Mouse (Mus musculus) kidney, postnatal 4 days (tissue): ENCODE measurements at regions not wholly inside any gene's neighbourhood (a gene's known extent, or its start where the extent isn't known, plus 50 kb on each side); places are given as distances from the start of the nearest gene placed in this dataset.
"Not testable (repeated sequence)": the region's sequence is repeated elsewhere in the genome, so short reads cannot be mapped to it uniquely, and the experiment has no call there.

ENCODE experiments used
- DNase-seq, 2 experiments: peaks; one replicate each; pipeline ENCODE4 v3.0.0; 2021; ENCODE audit warnings: mixed read lengths in 2 of 2

GRCm38 (mm10) chr1:113932492-113932891 is 1752.1 kb upstream of the Cntnap5a start:
- no peak for DNase-seq

DNA sequence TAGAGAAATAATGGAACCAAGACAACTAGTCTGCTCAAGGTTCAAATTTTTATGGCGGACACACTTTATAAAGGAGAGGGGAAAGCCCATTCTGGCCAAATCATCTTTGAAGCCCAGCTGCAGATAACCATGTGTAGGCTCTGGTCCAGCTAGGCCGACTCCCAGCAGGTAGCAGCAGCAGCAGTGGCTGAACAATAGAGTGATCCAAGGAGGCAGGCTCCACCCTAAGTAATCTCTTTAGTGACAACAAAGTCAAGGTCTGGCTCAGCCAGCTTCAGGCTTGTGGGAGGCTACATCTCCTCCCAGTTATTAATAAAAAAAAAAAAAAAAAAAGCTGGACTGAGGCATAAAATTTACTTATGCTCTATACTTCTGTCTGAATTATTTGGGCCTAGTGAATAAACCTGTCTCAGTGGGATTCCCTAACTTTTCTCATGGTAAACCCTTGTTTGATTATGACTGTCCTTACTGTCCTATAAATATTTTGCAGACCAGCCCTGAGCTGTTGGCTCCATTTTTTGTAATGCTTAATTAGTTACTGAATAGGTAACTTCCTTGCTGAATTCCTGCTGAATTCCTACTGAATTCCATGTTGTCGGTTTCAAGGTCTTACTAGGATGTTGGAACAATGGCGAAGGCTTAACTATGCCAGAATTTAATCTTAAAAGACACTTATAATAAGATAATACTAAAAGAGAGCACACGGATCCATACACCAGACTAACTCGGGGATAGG is 1726.4 kb upstream of the Cntnap5a start:
- no peak for DNase-seq

DNA sequence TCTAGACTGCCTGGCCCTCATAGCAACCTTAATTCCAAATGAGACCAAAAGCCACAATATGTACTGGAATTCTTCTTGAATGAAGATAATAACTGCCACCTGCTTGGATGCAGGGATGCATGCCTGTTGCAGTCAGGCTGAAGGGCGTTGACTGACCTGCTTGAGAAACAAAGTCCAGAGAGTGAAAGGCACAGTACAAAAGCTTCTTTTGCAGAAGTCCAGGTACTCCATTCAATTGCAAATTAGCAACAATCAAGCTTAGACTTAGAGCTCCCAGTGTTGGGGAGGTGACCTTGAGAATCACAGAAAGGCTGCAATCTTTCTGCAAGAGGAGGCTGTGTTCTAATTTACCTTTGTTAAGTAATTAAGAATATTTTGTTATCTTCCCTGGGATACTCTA is 1725.3 kb upstream of the Cntnap5a start:
- not testable (repeated sequence) for DNase-seq

DNA sequence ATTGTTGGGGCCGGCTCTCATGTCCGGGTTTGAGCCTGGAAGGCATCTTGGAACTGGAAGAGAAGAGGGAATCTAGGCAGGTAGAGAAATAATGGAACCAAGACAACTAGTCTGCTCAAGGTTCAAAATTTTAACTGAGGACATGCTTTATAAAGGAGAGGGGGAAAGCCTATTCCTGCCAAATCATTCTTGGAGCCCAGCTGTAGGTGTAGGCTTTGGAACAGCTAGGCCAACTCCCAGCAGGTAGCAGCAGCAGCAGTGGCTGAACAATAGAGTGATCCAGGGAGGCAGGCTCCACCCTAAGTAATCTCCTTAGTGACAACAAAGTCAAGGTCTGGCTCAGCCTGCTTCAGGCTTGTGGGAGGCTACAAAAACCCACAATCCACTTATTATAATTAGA is 1720.6 kb upstream of the Cntnap5a start:
- not testable (repeated sequence) for DNase-seq

- DNase-seq = no peak
These were observed 1720.1 kb upstream of the Cntnap5a start for GRCm38 (mm10) chr1:113964431-113964830.

GRCm38 (mm10) chr1:113970617-113971016 is 1713.9 kb upstream of the Cntnap5a start:
- DNase-seq = no peak

DNA sequence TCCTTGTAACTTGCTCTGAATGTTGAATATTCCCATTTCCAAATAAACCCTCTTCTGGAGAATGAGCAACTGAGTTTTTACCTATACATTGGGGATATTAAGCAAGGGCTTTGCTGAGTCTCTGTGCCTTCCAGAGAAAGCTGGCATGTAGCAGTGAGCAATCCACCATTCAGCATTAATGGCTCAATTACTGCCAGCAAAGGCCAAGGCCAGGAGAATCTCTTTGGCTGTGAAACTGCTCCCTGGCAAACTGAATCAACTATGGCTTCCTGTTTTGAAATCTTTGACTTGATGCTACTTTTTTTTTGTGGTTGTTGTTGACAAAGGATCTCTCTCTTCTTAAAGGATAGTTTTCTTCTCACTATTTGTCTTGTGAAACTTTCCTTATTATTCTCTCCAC is 1704.4 kb upstream of the Cntnap5a start:
- DNase-seq = no peak

DNA sequence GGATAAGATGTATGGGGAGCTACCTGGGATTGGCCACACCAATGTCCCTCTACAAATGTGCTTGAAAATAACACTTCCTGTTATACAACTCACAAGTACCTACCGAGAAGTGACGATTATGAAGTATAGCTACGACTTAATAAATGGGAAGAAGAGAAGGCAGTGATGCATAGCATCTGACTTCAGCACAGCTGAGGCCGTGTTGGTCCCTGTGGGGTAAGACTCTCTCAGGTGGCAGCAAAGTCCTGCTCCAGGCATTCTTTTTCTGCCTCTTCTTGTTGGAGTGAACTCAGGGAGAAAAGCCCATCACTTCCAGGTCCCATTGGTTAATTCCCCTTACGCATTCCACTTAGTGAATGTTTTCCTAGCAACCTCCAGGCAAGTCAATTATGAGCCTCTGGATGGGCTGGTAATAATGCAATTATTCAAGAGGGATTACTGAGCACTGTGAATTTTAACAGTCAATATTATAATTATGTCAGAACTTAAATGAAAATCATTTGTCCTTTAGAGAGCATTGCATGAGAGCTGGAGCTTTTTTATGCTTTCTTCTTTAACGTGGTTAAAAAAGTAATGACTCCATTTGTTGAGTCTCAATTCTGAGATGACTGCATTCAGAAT is 1694.8 kb upstream of the Cntnap5a start:
- no peak for DNase-seq

DNA sequence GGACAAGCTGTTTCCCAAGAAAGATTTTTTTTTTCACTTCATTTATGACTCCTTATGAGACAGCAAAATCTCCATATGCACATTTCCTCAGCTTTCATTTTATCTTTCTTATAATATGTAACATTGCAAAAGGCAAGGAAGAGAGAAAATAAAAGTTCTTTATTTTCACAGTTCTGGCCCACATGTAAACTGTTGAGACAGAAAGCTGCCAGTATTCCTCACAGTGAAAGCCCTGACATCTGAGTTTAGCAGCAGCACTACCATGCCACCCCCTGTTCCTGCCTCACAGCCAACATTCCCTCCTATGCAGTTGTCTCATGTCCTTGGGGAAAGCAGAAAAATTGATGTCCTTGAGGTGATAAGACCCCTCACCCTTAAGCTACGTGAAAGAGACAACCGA is 1692.1 kb upstream of the Cntnap5a start:
- DNase-seq = no peak

DNA sequence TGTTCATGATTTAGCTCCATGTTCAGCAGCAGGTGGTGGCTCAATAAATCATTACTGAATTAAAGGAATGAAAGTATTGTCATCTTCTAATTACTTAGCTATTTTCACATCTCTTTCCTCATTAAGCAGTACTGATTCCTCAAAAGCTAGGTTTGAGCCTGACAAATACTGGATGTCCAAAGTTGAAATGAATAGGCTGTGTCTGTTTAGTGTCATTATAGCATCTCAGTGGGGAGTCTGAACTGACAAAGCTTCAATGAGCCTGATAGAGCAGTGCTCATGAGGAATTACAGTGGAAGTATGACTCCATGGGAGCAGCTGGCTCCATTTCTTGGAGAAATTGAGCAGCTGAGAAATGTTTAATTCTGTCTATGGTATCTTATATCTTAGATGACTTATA is 1646.7 kb upstream of the Cntnap5a start:
- DNase-seq = no peak

GRCm38 (mm10) chr1:114039383-114039782 is 1645.2 kb upstream of the Cntnap5a start:
- DNase-seq = peak; percentile 1 to 33

- DNase-seq = no peak
These were observed 1621.5 kb upstream of the Cntnap5a start for GRCm38 (mm10) chr1:114063097-114063496.

DNA sequence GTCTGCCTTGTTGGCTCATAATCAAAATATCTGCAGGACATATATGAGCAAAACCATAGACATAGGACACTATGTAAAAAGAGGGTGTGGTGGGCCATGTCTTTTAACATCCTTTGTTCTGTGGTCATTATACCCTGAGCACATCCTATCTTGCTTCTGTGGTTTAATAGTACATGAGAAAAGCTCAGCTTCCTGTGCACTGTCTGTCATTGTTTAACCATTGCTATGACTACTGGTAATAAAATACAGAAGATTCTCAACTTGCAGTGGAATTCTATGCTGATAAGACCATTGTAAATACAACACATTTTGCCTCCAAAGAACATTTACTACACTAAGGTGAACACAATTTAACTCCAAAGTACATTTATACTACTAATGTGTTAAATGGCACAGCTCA is 1610.0 kb upstream of the Cntnap5a start:
- DNase-seq = no peak
